In genomic region chr9:119498885-119499284, GRCm38 (mm10) we compare ENCODE assay signal across 24 mouse cellular contexts. TPM values are rescaled to one million over a fixed set of nuclear protein-coding genes. Genes with fewer than 3 reads are reported as not detected.
DNase-seq lines count a peak whose midpoint lies in the region; ATAC-seq and TF ChIP-seq lines count a peak whose summit lies in the region.
"Had no signal": no experiment of that assay in that cellular context is flagged by ENCODE, and none has a peak within 500 bp of the region (broad histone marks: within the 10 kb centered on the region; RNA-seq: fewer than 3 reads in every experiment).

No protein-coding gene starts in this region.

- H3K27me3 ChIP-seq in heart, adult 2 months (ENCODE audit: control insufficient read depth, insufficient read depth, low read length) = no peaks in the 10 kb centered on the region
- no peaks in the 10 kb centered on the region for H3K27me3 ChIP-seq in forebrain, embryonic 11.5 days (ENCODE audit: control insufficient read depth, insufficient read depth, low read length)
- H3K27me3 ChIP-seq: CH12.LX; embryonic facial prominence, embryonic 12.5 days; forebrain, embryonic 12.5 days; Patski had no signal

- DNase-seq in heart, adult 11 months = peak; percentile 86
- DNase-seq in heart, adult 2 months = no peak
- DNase-seq in forebrain, embryonic 11.5 days (ENCODE audit: low spot score) = no peak
- DNase-seq in cerebellum, postnatal 4 days (ENCODE audit: low spot score in 2 of 2) = no peak
- DNase-seq: adrenal gland, adult 8-10 months; adrenal gland, postnatal 14 days; adrenal gland, postnatal 36 days; cerebellum, adult 11-12 months; cerebellum, adult 2 months; cerebellum, adult 9-10 months; cerebellum, postnatal 10 days; cerebellum, postnatal 25 days; embryo, embryonic 11 days had no signal

- ATAC-seq in common myeloid progenitor, adult 5-6 weeks (replicated peaks; ENCODE audit: low read depth, poor library complexity, severe bottlenecking) = 0 out of 2 replicates have a peak, but pooled peaks have one; percentile 18
- ATAC-seq in forebrain, embryonic 11.5 days (replicated peaks; ENCODE audit: low FRiP score) = no peak
- ATAC-seq: activated CD4-positive, CD25-positive, alpha-beta regulatory T cell, adult 4 months; CD4-positive, CD25-positive, alpha-beta regulatory T cell, adult 4 months; forebrain, embryonic 14.5 days; forebrain, embryonic 16.5 days; Patski had no signal

- no peaks in the 10 kb centered on the region for H3K9me3 ChIP-seq in forebrain, embryonic 11.5 days (ENCODE audit: control insufficient read depth, low read length)
- H3K9me3 ChIP-seq: embryonic facial prominence, embryonic 10.5 days; embryonic facial prominence, embryonic 12.5 days had no signal

- no peak for TF ChIP-seq POLR2A in heart, adult 2 months (IDR thresholded peaks at IDR 0.05; ENCODE audit: insufficient read depth, low read depth, low read length)

- 47% methylated on average over 7 of the region's 7 CpGs for WGBS in heart, adult 2 months
- WGBS in forebrain, embryonic 11.5 days = 87% methylated on average over 7 of the region's 7 CpGs

- H3K4me3 ChIP-seq in heart, adult 2 months = no peak overlapping the region
- H3K4me3 ChIP-seq in forebrain, embryonic 11.5 days (ENCODE audit: low read depth, low read length) = no peak overlapping the region
- H3K4me3 ChIP-seq: embryonic facial prominence, embryonic 10.5 days; embryonic facial prominence, embryonic 12.5 days; forebrain, embryonic 12.5 days had no signal

- no peaks in the 10 kb centered on the region for H3K79me2 ChIP-seq in heart, adult 2 months (replicated peaks; ENCODE audit: control insufficient read depth, insufficient read depth, low read length)

- peaks cover 1% of the 10 kb centered on the region; the same call in 1 of the 2 replicates for H3K4me1 ChIP-seq in heart, adult 2 months (ENCODE audit: control insufficient read depth, insufficient read depth, low read length)
- H3K4me1 ChIP-seq in forebrain, embryonic 11.5 days (replicated peaks; ENCODE audit: control insufficient read depth, insufficient read depth, low read length) = no peaks in the 10 kb centered on the region
- H3K4me1 ChIP-seq: embryonic facial prominence, embryonic 12.5 days; forebrain, embryonic 12.5 days had no signal

- no peak overlapping the region for H3K4me2 ChIP-seq in forebrain, embryonic 11.5 days (ENCODE audit: low read depth, low read length, severe bottlenecking)
- H3K4me2 ChIP-seq: embryonic facial prominence, embryonic 12.5 days; forebrain, embryonic 12.5 days had no signal

- no peak for TF ChIP-seq EP300 in heart, adult 2 months (IDR thresholded peaks at IDR 0.05; ENCODE audit: insufficient read depth, low read depth, low read length)

- intact Hi-C loops in heart, adult 2 months (cut with DNase I) = no loop called here

- TF ChIP-seq CTCF in heart, adult 2 months (IDR thresholded peaks at IDR 0.05) = no peak

- H3K9ac ChIP-seq in heart, adult 2 months (ENCODE audit: low read depth, low read length) = no peak overlapping the region
- H3K9ac ChIP-seq in forebrain, embryonic 11.5 days (ENCODE audit: low read length) = no peak overlapping the region
- H3K9ac ChIP-seq: embryonic facial prominence, embryonic 12.5 days; forebrain, embryonic 12.5 days had no signal

- H3K27ac ChIP-seq in heart, adult 2 months = no peak overlapping the region; the same call in 1 of the 2 replicates
- no peak overlapping the region for H3K27ac ChIP-seq in forebrain, embryonic 11.5 days (ENCODE audit: low read depth, low read length)
- H3K27ac ChIP-seq: embryonic facial prominence, embryonic 10.5 days; embryonic facial prominence, embryonic 12.5 days; forebrain, embryonic 12.5 days had no signal

- peaks cover 2% of the 10 kb centered on the region; the same call in 1 of the 2 replicates for H3K36me3 ChIP-seq in heart, adult 2 months (ENCODE audit: control insufficient read depth, insufficient read depth, low read length)
- H3K36me3 ChIP-seq in forebrain, embryonic 11.5 days (ENCODE audit: control insufficient read depth, insufficient read depth, low read length) = no peaks in the 10 kb centered on the region
- H3K36me3 ChIP-seq: embryonic facial prominence, embryonic 10.5 days; embryonic facial prominence, embryonic 12.5 days; forebrain, embryonic 12.5 days; G1E had no signal

RNA-seq across cellular contexts. Expression of gene Exog, which starts 54.1 kb away (rescaled TPM):
- total RNA-seq in heart, adult 2 months (2021) = 1 to 10 TPM; 2.0 to 3.1 TPM
- polyA plus RNA-seq in heart, adult 2 months (2012; rRNA removed) = 1.7 and 2.8 TPM in 2 replicates
- total RNA-seq in common myeloid progenitor, adult 5-6 weeks (2017) = 5.7 and 6.9 TPM in 2 replicates
- 44.0 and 47.0 TPM in 2 replicates for polyA plus RNA-seq in forebrain, embryonic 11.5 days (2014; fragmentation: Nextera tagmentation; extraction: Ambion mirVana)
